Mouse (Mus musculus) Patski (cell line): ENCODE measurements around the gene Lgalsl. TPM values are rescaled to one million over a fixed set of nuclear protein-coding genes. Genes with fewer than 3 reads are reported as not detected.

Experiments used
- ATAC-seq: fragments of 100-300 bp; one replicate; pipeline ENCODE4 v1.8.0; 2021
- CTCF ChIA-PET: fragments of 350-600 bp; sonication (Branson Sonifier 250); formaldehyde crosslinking; loops from one replicate; lab custom pipeline; 2022; ENCODE audit warnings: inconsistent platforms; lab: Charles Lee
- POLR2A ChIA-PET: fragments of 350-600 bp; sonication (Branson Sonifier 250); formaldehyde crosslinking; loops from one replicate; lab custom pipeline; 2022; ENCODE audit warnings: antibody characterized with exemption, inconsistent platforms; lab: Charles Lee
- DNase-seq: peaks from one replicate; pipeline ENCODE4 v3.0.0-alpha.2; 2011; ENCODE audit warnings: low read depth, low spot score
- H3K27me3 ChIP-seq: fragments of 371-371 bp; one replicate; pipeline ENCODE4 v1.5.1; 2021
- CTCF ChIP-seq: fragments of 100-300 bp; IDR thresholded peaks from one replicate; pipeline ENCODE4 v1.5.1; 2021
- in situ Hi-C: fragments of 300-500 bp; cut with MboI; formaldehyde crosslinking; loops from 3 replicates; pipeline ENCODE4 v1.11.1; 2018; ENCODE audit warnings: low pct_unique_long_range_greater_than_20kb, mixed read lengths
- polyA plus RNA-seq: library from polyadenylated mRNA; unstranded; gene quantifications from one replicate; pipeline ENCODE4 v1.2.3, GENCODE M21; 2021

The Lgalsl gene
- polyA plus RNA-seq, 1 experiment from 2014 or later: 5.3 TPM

DNA sequence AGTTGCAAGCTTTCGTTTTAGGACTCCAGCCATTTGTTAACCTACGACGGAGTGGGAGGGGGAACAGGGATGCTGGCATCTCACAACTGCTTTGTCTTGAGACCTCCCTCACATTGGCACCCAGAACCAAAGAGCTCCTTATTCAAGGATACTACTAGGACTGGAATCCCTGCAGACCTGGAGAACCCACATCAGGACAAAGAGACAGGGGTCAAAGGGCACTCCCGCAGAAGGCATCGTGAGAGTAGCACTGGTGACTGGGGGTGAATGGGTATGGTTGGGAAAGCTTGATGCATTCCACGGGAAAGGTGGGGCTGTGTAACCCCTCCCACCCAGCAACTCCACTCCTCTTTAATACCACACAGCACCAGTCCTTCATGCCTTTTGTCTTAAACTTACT, 29.0 kb upstream of the Lgalsl start:
- ChIA-PET CTCF (interaction anchor here (1.0 to 1.5 kb wide), 3 partner anchors 8 to 30 kb away, joined by 3 to 5 read pairs (median 3); no protein-coding TSS in a partner anchor), POLR2A (interaction anchor here (1.1 kb wide), 1 partner anchor 18 kb away, joined by 4 read pairs; no protein-coding TSS in a partner anchor)
- no peak for TF ChIP-seq CTCF
- H3K27me3 ChIP-seq: no peaks in the 10 kb centered on the region
- in situ Hi-C loops: no loop called here
- ATAC-seq: no peak
- DNase-seq: no peak

DNA sequence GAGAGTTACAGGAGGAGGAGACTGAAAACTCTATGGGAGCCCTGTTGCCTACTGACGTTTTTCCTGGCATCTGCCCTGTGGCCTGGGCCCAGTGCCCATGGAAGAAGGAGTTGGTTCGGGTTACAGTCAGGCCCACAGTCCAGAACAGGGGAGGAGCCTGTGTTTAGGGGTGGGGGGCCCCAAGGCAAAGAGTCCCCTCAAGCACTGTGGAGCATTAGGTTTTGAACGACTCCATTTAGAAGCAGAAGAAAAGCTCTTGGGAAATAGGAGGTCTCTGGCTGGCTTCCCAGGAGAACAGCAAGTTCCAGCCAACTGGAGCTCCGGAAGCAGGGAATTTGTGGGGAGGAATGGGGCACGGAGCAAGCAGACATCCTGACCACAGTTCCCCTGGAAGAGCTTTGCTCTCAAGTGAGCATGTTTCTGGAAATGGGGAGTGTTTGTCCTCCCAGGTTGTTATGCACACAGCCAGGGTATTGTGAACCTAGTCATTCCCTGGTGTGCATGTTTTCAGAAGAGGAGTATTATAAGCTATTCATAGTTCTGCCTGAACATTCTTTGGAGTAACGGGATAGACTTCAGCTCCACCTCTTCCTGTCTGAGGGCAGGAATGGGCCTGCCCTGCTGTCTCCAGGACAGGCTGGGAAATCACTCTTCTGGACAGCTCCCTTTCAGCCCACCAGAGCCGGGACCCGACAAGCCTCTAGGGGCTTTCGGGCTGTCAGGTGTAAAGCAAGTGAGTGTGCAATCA, 28.2 kb upstream of the Lgalsl start:
- CTCF ChIA-PET: interaction anchor here (1.0 to 1.5 kb wide), 3 partner anchors 9 to 31 kb away, joined by 3 to 5 read pairs (median 3); no protein-coding TSS in a partner anchor
- H3K27me3 ChIP-seq: no peaks in the 10 kb centered on the region
- TF ChIP-seq CTCF: no peak
- no peak for DNase-seq
- POLR2A ChIA-PET: interaction anchor here (1.1 kb wide), 1 partner anchor 19 kb away, joined by 4 read pairs; no protein-coding TSS in a partner anchor
- ATAC-seq: peak; percentile 71
- in situ Hi-C loops: no loop called here

DNA sequence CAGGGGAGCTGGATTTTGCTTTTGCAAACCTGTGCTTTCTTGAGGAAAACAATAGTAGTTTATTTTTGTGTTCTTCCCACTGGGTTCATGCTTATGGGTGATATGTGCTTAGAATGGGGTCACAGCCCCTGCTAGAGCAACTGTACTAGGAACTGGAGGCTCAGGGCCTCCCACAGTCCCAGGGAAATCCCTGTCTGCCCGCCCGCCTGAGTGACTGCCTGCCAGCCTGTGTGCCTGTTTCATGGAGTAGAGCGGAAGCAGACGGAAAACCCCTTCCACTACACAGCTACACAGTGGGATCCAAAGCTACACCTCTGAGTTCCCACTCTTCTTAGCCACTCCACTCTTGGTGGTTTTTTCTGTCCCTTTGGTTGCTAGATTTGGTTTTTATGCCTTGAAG, 27.1 kb upstream of the Lgalsl start:
- H3K27me3 ChIP-seq: no peaks in the 10 kb centered on the region
- no peak for TF ChIP-seq CTCF
- ATAC-seq: no peak
- POLR2A ChIA-PET: no interaction called here
- CTCF ChIA-PET: no interaction called here
- no peak for DNase-seq
- in situ Hi-C loops: no loop called here

DNA sequence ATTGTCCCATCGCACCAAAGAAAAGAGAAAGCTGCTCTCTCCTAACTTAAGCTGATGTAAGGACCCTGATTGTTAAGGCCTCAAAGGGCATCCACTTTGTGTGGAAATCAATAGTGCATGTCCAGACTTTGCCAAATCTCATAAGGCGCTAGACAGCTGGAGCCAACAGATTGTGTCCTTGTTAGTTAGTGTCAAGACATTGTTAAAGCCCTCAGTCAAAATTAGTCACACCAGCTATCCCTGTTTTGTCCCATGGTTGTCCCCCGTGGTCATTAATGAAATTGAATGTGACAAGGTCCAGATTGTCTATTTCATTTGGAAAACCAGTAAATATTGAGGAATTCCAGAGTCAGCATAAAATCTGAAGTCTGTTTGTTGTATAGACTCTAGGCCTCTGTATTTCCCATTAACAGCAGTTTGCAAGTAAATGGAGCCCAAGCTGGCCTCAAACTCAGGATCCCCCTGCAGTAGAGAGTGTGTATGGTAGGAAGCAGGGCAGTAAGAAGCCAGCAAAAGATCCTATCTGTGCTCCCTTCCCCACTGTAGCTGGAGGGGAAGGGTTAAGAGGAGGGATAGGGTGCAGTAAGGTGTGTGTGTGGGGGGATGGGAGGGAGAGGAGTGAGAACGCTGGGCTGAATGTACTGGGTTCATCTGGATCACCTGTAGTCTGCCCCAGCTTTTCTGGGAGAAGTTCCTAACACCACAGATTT, 23.3 kb upstream of the Lgalsl start:
- no peak for ATAC-seq
- in situ Hi-C loops: no loop called here
- no peak for TF ChIP-seq CTCF
- POLR2A ChIA-PET: no interaction called here
- CTCF ChIA-PET: interaction anchor here (0.6 to 1.4 kb wide), 4 partner anchors 11 to 23 kb away, joined by 3 read pairs; no protein-coding TSS in a partner anchor
- H3K27me3 ChIP-seq: no peaks in the 10 kb centered on the region
- DNase-seq: no peak

DNA sequence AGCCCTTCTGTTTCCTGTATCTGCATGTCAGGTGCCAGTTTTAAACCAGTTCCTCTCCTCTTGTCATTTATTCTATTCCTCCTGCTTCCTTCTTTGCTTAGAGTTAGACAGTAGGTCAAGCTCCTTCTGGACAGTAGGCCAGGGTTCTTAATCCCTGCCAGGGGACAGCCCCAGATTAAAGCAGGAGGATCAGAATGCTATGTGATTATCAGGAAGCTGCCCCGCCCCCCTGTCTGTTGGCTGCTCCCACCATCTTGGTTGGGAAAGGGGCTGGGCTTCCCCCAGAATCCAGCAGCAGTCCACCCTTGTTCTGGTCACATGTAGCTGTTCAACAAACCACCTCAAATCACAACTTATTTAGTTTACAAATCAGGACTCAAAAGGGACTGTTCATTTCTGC, 19.3 kb upstream of the Lgalsl start:
- DNase-seq (no peak), ATAC-seq (no peak)
- TF ChIP-seq CTCF: no peak
- in situ Hi-C loops: no loop called here
- no peaks in the 10 kb centered on the region for H3K27me3 ChIP-seq
- CTCF ChIA-PET: interaction anchor here (1.6 kb wide), 1 partner anchor 15 kb away, joined by 4 read pairs; no protein-coding TSS in a partner anchor
- POLR2A ChIA-PET: no interaction called here

DNA sequence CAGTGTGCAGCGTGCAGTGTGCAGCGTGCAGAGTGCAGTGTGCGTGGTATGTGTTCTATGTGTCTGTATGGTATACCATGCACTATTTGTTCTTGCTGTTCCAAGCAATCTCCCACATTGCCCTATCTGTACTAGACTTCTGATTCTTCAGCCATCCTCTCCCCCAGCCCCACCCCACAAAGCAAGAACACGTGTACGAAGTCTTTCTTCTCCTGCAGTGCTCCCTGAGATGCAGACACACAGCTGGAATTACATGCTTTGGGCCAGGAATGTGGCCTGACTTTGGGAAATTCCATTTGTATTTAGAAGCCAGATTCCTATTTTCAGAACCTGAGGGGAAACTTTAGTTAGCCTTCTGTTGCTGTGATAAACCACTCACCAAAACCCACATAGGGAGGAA, 18.5 kb upstream of the Lgalsl start:
- TF ChIP-seq CTCF: no peak
- ChIA-PET CTCF (interaction anchor here (1.6 kb wide), 1 partner anchor 14 kb away, joined by 4 read pairs; no protein-coding TSS in a partner anchor), POLR2A (no interaction called here)
- DNase-seq: no peak
- no peaks in the 10 kb centered on the region for H3K27me3 ChIP-seq
- in situ Hi-C loops: no loop called here
- no peak for ATAC-seq

DNA sequence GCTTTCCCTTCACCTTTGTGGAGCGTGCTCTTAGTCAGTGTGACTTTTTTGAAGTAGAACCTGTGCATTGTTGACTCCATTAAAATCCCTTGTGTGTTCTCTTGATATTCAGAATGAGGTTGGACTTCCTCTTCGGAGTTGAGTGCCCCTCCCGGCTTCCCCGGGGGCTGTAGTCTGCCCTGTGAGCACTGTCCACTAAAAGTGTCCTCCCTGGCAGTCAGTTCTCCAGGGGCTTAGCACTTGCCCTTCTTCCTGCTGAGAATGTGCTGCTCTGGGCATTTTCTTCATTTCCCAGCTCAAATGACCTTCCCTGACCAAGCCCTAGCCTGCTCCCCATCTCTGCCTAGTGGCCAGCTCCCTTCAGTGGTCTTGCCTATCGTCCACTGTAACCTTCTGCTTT, 6.5 kb upstream of the Lgalsl start:
- DNase-seq (no peak), ATAC-seq (no peak)
- POLR2A ChIA-PET: no interaction called here
- TF ChIP-seq CTCF: no peak
- no peaks in the 10 kb centered on the region for H3K27me3 ChIP-seq
- CTCF ChIA-PET: interaction anchor here (1.8 kb wide), 1 partner anchor 22 kb away, joined by 3 read pairs; no protein-coding TSS in a partner anchor
- in situ Hi-C loops: no loop called here

DNA sequence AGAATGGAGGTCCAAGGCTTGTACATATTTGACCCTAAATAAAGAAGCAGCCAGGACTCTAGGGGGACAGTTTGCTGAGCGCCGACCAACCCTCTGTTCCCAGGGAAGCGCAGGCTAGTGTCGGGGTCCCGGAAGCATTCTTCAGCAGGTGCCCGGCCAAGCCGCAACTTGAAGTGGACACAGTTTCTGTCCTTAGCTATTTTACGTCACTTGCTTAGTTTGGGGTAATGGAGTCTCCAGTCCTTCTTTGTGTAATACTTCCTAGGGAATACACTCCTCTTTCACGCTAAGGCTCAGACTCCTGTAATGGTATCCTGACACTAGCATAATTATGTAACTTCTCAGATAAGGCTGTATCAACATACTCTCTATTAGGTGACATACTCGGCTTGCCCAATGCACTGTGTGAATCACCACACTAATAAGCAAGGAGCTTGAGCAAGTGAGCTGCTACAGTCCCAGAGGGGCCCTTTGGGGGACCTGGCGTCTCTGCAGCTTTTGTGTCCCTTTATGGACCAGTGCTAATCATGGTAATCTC, 813 bp upstream of the Lgalsl start:
- no peak for TF ChIP-seq CTCF
- ChIA-PET CTCF (interaction anchor here (1.2 kb wide), 1 partner anchor 11 kb away, joined by 3 read pairs; no protein-coding TSS in a partner anchor), POLR2A (no interaction called here)
- DNase-seq (no peak), ATAC-seq (no peak)
- H3K27me3 ChIP-seq: no peaks in the 10 kb centered on the region
- in situ Hi-C loops: no loop called here

DNA sequence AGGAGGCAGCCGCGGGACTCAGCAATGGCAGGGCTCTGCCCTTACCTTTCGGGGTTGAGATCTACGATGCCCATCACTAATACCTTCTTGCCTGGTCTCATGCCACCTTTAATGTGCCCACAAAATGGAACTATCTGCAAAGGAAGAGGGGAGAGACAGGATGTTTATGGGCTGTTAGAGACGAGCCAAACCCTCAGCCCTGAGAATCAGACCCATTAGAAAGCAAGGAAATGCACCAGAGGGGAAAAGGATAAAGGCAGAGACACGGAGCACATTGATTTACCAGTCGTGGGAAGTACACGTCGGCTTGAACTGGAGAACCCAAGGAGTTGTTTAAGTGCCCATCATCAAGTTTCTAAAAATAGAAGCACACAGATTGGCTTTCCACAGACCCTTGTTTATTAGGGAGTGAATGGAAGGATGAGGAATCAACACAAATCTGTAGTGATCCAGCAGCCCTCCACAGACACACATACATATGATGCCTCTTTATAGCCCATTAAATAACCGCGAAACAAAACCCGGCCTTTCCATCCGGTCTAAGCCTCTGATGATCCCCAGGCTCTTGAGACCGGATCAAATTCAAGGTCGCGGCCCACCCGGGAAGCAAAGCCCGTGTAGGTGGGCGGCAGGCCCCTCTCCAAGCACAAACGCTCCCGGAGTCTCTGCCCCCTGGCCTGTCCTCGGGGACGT, 717 bp downstream of the Lgalsl start:
- no peaks in the 10 kb centered on the region for H3K27me3 ChIP-seq
- DNase-seq (no peak), ATAC-seq (no peak)
- ChIA-PET CTCF (interaction anchor here (1.6 kb wide), 1 partner anchor 18 kb away, joined by 4 read pairs; no protein-coding TSS in a partner anchor), POLR2A (no interaction called here)
- in situ Hi-C loops: no loop called here
- TF ChIP-seq CTCF: no peak
